8 mouse cellular contexts compared by ENCODE assay signal in genomic region chr19:20361917-20362577, GRCm38 (mm10). TPM values are rescaled to one million over a fixed set of nuclear protein-coding genes. Genes with fewer than 3 reads are reported as not detected.
DNase-seq lines count a peak whose midpoint lies in the region; ATAC-seq and TF ChIP-seq lines count a peak whose summit lies in the region.

No protein-coding gene starts in this region.

- H3K4me2 ChIP-seq in kidney, postnatal 0 days (ENCODE audit: low read length): no peak overlapping the region
- H3K4me2 ChIP-seq in hindbrain, embryonic 12.5 days (replicated peaks): no peak overlapping the region
- no peak overlapping the region for H3K4me2 ChIP-seq in midbrain, postnatal 0 days (ENCODE audit: low read depth, low read length, poor library complexity, severe bottlenecking)
- no peak overlapping the region for H3K4me2 ChIP-seq in heart, embryonic 12.5 days

- no peaks in the 10 kb centered on the region for H3K9me3 ChIP-seq in kidney, postnatal 0 days (replicated peaks; ENCODE audit: low read length)
- H3K9me3 ChIP-seq in hindbrain, embryonic 12.5 days (replicated peaks): no peaks in the 10 kb centered on the region
- H3K9me3 ChIP-seq in midbrain, postnatal 0 days (ENCODE audit: low read length): no peaks in the 10 kb centered on the region
- H3K9me3 ChIP-seq in heart, embryonic 12.5 days (replicated peaks): no peaks in the 10 kb centered on the region

- no peaks in the 10 kb centered on the region for H3K36me3 ChIP-seq in kidney, postnatal 0 days (ENCODE audit: insufficient read depth, low read length)
- H3K36me3 ChIP-seq in hindbrain, embryonic 12.5 days: no peaks in the 10 kb centered on the region
- no peaks in the 10 kb centered on the region for H3K36me3 ChIP-seq in midbrain, postnatal 0 days (ENCODE audit: insufficient read depth, low read length)
- no peaks in the 10 kb centered on the region for H3K36me3 ChIP-seq in heart, embryonic 12.5 days

- no peak overlapping the region for H3K4me3 ChIP-seq in kidney, postnatal 0 days (replicated peaks; ENCODE audit: low read depth, low read length)
- no peak overlapping the region for H3K4me3 ChIP-seq in hindbrain, embryonic 12.5 days
- no peak overlapping the region for H3K4me3 ChIP-seq in midbrain, postnatal 0 days (ENCODE audit: low read depth, low read length)
- no peak overlapping the region for H3K4me3 ChIP-seq in heart, embryonic 12.5 days

- H3K27me3 ChIP-seq in kidney, postnatal 0 days (ENCODE audit: insufficient read depth, low read length): no peaks in the 10 kb centered on the region
- H3K27me3 ChIP-seq in hindbrain, embryonic 12.5 days: no peaks in the 10 kb centered on the region
- H3K27me3 ChIP-seq in midbrain, postnatal 0 days (ENCODE audit: insufficient read depth, low read length): no peaks in the 10 kb centered on the region
- no peaks in the 10 kb centered on the region for H3K27me3 ChIP-seq in heart, embryonic 12.5 days (replicated peaks)

- no peaks in the 10 kb centered on the region for H3K4me1 ChIP-seq in kidney, postnatal 0 days (replicated peaks; ENCODE audit: insufficient read depth, low read length)
- H3K4me1 ChIP-seq in hindbrain, embryonic 12.5 days: no peaks in the 10 kb centered on the region
- no peaks in the 10 kb centered on the region for H3K4me1 ChIP-seq in midbrain, postnatal 0 days (ENCODE audit: insufficient read depth, low read length)
- H3K4me1 ChIP-seq in heart, embryonic 12.5 days (replicated peaks): no peaks in the 10 kb centered on the region

- no peak overlapping the region for H3K27ac ChIP-seq in kidney, postnatal 0 days
- H3K27ac ChIP-seq in hindbrain, embryonic 12.5 days: no peak overlapping the region
- H3K27ac ChIP-seq in midbrain, postnatal 0 days (ENCODE audit: low read depth, low read length): no peak overlapping the region
- H3K27ac ChIP-seq in heart, embryonic 12.5 days (ENCODE audit: poor library complexity, severe bottlenecking): no peak overlapping the region

- no peak overlapping the region for H3K9ac ChIP-seq in kidney, postnatal 0 days (ENCODE audit: low read depth, low read length)
- no peak overlapping the region for H3K9ac ChIP-seq in hindbrain, embryonic 12.5 days
- H3K9ac ChIP-seq in midbrain, postnatal 0 days (replicated peaks; ENCODE audit: low read length, poor library complexity, severe bottlenecking): no peak overlapping the region
- no peak overlapping the region for H3K9ac ChIP-seq in heart, embryonic 12.5 days

- peak; percentile 29; the same call in 1 of the 2 replicates for ATAC-seq in kidney, postnatal 0 days (replicated peaks; ENCODE audit: low FRiP score, low read depth)
- peak; percentile 66; the same call in 1 of the 2 replicates for ATAC-seq in hindbrain, embryonic 12.5 days (ENCODE audit: low FRiP score)
- ATAC-seq in midbrain, postnatal 0 days (ENCODE audit: low FRiP score): peak; percentile 66; the same call in 1 of the 2 replicates
- ATAC-seq in heart, embryonic 12.5 days (ENCODE audit: insufficient number of reproducible peaks, low FRiP score): no peak

- peak; percentile 87 for DNase-seq in kidney, postnatal 0 days (ENCODE audit: low spot score)
- no peak for DNase-seq in kidney, postnatal 25 days
- peak; percentile 54 for DNase-seq in R1 (ENCODE audit: low read depth, low spot score)
- peak; percentile 75 for DNase-seq in midbrain, postnatal 0 days (ENCODE audit: low spot score)
- no peak for DNase-seq in spleen, adult 18-20 months
- DNase-seq in right cerebral cortex, adult 2 months (ENCODE audit: low spot score in 2 of 2): no peak

- TF ChIP-seq CTCF in kidney, postnatal 0 days (IDR thresholded peaks at IDR 0.05; ENCODE audit: low read depth): peak; percentile 79
- peak; percentile 84 for TF ChIP-seq CTCF in midbrain, postnatal 0 days (IDR thresholded peaks at IDR 0.05)

- WGBS in kidney, postnatal 0 days: 50% methylated on average over 2 of the region's 2 CpGs
- WGBS in hindbrain, embryonic 12.5 days: 46% methylated on average over 2 of the region's 2 CpGs
- WGBS in midbrain, postnatal 0 days: 52% methylated on average over 2 of the region's 2 CpGs
- WGBS in heart, embryonic 12.5 days: 49% methylated on average over 2 of the region's 2 CpGs

RNA-seq across cellular contexts. Expression of gene Anxa1, which starts 28.7 kb away (rescaled TPM):
- polyA plus RNA-seq in kidney, postnatal 0 days (2015; fragmentation: Nextera tagmentation; extraction: Ambion mirVana): 62.2 and 64.0 TPM in 2 replicates
- polyA plus RNA-seq in hindbrain, embryonic 12.5 days (2016; fragmentation: Nextera tagmentation; extraction: Ambion mirVana): 9.9 and 13.8 TPM in 2 replicates
- 8.8 and 9.7 TPM in 2 replicates for total RNA-seq in midbrain, postnatal 0 days (2014; rRNA removed)
- 18.6 and 18.9 TPM in 2 replicates for polyA plus RNA-seq in midbrain, postnatal 0 days (2015; fragmentation: Nextera tagmentation; extraction: Ambion mirVana)
- 15.8 and 17.4 TPM in 2 replicates for polyA plus RNA-seq in heart, embryonic 12.5 days (2016; fragmentation: Nextera tagmentation; extraction: Ambion mirVana)

Comparison
In these comparisons a context has a peak if more than half of its experiments do, and no peak if none do; other contexts are left out.
1. DNase-seq: peak in kidney, postnatal 0 days (single experiment), R1 (single experiment) and midbrain, postnatal 0 days (single experiment); none in kidney, postnatal 25 days (0 of 2), spleen, adult 18-20 months (0 of 2) and right cerebral cortex, adult 2 months (0 of 2).